Mouse (Mus musculus) embryo, embryonic 11.5 days (tissue): Measurements from ENCODE around the gene Ift22.

Source experiments
- DNase-seq: peaks from one replicate; pipeline ENCODE4 v3.0.0-alpha.2; 2012; ENCODE audit warnings: low read depth, low spot score

The Ift22 gene

DNA sequence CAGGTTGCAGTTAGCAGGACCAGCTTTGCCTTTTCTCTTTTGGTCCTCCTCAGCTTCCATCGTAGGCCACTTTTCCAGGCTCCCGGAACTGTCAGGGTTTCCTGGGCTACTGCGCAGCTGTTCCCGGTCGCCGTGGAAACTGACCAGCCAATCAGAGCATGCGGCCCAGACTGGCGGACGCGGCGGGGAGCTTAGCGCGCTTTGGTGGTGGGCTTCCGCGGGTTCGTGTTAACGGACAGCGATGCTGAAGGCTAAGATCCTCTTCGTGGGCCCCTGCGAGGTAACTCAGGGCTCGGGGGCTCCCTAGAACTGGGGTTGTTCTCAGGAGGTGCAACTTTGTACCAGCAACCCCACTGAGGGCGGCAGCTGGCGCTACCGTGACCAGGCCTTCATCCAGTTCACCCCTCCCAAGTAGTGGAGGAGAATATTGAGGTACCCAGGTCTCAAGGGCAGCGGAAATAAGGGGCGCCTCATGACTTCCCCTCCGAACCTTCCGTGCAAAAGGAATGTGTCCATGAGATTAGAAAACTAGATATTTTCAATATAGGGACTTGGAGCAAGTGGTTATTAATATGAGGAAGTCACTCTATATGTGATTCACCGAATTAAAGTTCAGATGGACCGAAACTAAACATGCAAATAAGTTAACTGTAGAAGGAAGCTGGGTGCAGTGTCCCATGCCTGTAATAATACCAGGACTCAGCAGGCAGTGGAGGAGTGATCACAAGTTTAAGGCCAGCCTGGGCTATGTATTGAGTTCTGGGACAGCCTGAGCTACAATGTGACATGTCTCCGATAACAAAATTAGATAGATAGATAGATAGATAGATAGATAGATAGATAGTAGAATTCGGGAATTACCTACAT lies at the start of gene Ift22:
Ift22 (plus strand) TSS at position 160 of the 867 bp plus-strand sequence.
- DNase-seq: peak; percentile 86

DNA sequence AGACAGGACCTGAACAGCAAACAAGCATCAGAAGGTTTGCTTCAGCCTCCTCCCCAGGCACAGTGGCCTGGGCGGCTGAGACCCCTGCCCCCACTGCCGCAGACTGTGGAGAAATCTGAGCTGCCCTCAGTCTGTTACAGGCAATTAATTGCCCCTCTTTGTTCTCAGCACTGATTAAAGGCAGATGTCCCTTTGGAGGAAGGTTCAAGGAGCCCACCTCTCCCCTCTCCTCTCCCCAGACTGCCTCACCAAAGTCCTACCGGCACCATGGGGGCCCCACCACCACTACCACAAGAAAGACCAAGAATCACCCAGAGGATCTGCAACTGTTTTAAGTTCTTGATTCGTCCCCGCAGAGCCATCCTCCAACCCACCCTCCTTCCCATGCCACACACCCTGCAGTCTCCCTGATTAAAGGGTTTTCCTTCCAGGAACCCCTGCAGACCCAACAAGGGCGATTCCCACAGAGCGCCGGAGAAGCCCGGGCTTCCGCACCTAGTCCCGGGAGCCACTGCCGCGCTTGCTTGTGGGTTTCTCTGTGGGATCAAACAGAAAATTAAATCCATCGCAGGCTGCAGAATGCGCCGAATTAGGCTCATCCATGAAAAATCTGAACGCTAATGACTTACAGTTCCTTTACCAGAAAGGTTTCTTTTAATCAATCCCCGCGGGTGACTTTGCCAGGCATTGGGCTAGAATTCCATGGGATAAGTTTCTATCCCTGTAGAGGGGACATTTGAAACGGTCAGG lies 46.6 kb upstream of the Ift22 start:
- no peak for DNase-seq

DNA sequence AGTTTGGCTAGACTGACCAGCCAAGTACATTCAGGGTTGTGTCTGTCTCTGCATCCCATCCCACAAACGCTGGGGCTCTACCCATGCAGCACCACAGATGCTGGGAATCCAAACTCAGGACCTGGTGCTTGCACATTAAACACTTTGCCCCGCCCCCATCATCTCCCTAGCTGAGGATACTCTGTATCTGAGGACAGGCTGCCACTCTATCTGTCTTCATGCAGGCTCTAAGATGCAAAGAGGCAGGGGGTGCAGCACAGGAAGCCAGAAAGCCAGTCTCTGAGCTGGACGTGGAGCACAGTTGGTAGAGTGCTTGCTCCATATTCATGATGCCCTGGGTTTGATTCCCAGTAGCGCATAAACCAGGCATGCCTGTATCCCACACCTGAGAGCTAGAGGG lies 45.1 kb upstream of the Ift22 start:
- no peak for DNase-seq

DNA sequence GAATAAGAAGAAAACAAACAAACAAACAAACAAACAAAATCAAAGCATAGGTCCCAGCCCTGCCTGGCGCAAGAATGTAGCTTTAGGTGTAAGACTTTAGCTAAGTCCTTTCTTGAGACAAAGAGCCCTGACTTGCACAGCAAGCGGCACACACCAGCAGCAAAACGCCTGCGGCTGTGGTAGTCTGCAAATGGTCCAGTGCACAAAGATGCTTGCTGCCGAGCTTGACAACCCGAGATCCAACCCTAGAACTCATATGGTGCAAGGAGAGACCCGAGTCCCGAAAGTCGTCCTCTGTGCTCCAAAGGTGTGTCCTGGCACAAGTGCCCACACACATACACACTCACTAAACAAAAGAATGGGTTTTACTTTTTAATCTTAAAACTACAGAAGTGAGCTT lies 44.7 kb upstream of the Ift22 start:
- no peak for DNase-seq

DNA sequence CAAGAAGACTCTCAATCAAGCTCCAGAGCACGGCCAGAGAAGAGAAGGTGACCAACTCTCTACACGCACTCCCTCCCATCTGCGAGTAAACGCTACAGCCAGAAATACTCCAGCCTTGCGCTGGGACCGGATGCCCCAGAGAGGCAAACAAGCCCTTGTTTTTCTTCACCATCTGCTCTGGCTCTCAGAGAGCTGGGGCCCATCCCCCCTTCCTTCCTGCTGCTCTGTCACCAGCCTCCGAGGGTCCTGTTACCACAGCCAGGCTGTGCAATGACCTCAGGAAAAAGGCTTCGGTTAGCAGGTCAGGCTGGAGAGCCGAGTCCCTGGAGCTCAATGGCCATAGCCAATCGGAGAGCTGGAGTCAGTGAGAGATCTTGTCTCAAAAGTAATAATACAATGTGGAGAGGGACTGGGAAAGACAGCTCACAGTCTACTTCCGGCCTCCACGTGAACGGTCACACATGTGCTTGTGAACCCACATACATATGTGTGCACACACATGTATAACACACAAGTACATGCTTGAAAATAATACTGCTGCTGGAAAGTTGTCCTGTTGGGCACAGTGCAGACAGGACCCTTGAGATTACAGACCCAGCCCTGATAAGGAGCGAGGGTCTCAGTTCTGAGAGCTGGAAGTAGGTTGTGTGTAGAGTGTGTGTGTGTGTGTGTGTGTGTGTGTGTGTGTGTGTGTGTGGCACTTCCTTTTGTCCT lies 43.8 kb upstream of the Ift22 start:
- peak; percentile 74 for DNase-seq

DNA sequence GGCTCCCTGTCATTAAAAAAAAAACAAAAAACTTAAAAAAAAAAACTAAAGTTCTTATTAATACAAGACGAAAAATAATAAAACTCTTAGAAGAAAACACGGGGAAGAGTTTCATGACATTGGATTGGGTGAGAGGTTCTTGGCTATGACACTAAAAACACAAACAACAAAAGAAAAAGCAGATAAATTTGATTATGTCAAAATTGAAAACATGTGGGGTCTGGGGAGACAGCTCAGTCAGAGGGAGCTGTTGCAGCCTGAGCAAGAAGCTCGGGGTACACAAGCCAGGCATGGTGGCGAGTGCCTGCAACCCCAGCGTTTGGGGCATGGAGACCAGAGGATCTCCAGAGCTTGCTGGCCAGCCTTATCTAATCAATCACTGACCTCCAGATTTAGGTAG lies 40.2 kb upstream of the Ift22 start:
- no peak for DNase-seq

DNA sequence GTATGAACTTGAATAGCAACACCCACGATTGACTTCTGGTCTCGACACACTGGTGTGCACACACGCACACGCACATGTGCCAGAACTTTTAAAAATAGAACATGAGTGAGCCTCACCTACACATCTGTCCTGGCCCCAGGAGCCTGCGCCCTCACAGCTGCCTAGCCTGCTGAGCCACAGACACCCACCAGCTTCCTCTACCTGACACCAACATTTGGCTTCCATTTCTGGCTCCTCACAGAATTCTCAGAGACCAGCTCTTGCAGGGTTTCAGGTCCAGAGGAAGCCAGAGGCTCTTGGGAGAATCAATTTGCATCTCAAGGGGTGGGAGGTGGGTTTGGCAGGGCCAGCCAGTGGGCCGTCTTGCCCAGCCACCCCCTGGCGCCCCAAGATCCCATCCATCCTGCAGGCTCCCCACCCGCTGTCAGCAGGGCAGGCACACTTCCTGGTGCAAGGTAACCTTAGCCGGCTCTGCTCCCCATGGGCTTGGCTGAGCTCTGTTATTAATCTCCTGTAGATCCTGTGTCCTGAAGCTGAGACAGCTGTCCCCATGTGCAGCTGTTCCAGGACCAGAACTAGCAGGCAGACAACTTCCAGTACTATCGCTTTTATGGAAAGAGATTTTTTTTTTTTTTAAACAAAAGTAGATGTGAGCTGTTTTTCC lies 38.4 kb upstream of the Ift22 start:
- DNase-seq: no peak

DNA sequence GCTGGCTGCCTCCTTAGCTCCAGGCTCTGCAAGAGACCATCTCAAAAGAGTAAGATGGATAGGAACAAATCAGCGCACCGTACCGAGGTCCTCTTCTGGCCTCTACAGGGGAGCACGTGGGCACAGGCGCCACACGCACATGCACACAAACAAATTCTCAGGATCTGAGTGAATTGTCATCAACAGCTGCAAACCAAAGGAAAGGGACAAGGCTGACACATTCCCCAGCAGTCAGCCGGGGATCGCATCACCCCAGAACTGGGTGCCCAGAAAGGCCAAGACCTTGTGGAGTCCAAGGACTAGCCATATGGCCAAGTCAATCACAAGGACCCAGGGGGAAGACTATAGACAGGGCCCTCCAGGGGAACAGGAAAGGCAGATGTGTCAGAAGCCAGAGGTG lies 35.5 kb upstream of the Ift22 start:
- no peak for DNase-seq

DNA sequence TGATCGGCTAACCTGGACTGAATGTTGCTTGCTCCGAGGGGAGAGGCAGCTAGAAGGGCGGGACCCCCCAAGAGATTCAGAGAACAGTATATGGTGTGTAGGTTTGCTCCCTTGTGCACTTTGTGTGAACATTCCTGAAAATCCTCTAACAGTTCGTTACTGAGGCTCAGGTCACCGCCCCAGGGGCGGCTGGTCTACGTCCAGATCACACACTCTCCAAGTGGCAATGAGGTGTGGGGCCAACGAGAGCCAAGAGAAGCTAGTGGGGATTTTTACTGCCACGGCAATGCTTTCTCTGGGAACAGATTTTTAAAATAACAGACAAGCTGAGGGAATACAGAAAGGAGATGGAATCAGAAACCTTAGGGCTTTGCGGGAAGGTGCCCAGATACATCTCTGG lies 33.7 kb upstream of the Ift22 start:
- DNase-seq: no peak

DNA sequence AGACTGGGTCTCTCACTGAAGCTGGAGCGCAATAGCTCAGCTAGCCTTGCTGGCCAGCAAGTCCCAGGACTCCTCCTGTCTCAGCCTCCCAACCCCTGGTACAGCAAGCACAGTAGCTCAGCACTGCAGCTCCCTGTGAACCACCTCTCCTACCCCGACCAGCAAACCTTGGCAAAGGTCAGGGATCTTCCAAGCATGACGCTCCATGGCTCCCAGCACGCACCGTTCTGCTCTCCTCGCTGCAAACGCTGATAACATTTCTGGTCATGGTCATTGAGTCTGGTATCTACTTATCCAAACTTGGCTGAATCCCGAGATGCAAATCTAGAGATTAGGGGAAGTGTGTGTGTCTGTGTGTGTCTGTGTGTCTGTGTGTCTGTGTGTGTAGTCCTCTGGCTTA lies 27.8 kb upstream of the Ift22 start:
- no peak for DNase-seq

DNA sequence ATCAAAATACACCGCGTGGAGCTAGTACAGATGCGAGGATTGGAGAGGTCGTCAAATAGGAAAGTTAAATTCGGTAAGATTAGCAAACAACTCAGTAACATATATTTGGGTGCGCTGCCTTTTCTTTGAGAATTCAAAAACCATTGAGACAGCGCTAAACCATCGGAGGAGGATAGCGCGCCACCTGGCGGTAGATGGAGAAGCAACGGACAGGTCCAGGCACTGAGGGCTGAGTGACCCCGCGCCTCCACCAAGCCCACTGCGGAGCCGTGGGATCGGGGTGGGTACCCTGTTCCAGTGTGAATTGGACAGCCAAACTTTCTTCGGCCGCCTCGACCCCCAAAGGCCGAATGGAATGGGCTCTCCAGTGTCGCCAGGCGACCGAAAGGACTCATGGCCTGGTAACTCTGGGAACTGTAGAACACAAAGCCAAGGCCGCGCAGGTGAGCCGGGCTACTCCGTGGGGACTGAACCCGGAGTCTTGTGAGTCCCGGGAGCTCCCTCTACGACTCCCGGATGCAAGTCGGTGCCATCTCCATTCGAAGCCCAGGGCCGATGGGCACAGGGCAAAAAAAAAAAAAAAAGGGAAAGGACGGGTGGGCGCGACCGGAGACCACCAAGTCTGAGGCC lies 26.5 kb upstream of the Ift22 start:
- peak; percentile 87 for DNase-seq

DNA sequence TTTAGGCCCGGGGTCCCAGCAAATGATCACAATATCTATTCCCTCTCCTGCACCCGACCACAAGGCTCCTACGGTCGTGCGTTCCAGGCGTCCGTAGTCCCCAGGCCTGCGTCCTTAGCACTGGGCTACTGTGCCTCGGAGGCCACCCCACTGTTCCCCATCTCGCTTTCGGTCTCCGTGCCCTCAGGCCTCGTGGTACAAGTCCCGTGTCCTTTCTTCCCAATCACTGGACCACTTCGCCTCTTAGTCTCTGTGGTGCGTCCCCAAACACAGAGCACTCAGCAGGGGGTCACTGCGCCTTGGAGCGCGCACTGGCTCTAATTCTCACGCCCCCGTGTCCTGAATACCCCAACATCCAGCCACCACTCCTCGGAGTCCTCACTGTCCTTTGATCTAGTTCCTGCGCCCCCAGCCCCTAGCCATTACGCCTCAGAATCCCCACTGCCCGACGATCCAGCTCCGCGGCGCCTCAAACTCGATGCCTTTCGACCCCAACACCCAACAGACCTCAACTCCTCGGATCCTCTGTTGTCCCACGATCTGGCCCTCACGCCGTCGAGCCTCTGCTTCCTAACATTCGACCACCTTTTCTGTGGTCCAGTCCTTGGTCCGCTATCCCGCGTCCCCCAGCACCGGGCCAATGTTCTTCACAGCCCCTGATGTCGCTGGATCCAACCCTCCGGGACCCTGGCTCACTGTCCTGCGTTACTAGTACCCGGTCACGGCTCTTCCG lies 25.7 kb upstream of the Ift22 start:
- no peak for DNase-seq

DNA sequence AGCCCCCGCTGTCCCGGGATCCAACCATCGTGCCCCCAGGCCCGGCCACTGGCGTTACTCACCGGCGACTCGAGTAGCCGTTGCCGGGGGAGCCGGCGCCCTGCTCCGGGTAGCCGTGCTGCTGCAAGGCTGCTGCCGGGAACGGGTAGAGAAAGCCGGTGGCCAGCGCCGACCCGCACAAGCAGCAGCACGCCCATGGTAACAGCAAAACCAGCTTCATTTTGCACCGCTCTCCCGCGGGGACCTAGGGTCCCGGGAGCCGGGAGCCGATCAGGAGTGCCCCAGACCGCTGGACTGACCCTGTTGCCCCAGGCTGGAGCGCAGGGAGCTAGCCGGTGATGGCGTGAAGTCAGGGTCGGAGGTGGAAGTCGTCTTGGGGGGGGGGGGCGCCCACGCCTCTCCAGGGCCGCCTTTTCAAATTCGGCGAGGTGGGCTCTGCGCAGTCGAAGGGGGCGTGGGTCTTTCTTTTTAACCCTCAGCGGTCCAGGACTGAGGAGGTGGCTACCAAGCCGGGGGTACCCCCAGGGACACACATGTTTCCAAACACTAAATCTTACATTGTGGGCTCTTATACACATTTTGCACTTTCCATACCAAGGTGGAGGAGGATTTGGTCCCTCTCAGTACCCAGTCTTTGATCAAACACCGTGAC lies 25.0 kb upstream of the Ift22 start, which contains the start of gene Col26a1:
Col26a1 (minus strand) TSS at position 422 of the 652 bp plus-strand sequence.
- DNase-seq: no peak

DNA sequence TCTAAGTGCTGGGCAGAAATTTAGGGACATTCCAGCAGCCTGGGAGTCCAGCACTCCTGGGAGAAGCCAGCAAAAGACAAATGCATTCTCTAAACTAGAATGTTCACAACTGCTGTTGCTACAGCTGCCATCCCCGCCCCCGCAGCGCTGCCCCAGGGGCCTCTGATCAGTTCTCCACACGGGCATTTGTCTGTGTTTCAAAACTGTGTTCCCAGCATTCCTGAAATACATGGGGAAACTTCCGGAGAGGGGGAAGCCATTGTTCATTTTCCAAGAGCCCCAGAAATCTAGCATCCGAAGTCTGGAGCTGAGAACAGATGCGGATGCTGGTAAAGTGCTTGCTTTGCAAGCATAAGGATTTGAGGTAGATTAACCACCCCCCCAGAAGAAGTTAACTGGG lies 21.0 kb upstream of the Ift22 start:
- no peak for DNase-seq

DNA sequence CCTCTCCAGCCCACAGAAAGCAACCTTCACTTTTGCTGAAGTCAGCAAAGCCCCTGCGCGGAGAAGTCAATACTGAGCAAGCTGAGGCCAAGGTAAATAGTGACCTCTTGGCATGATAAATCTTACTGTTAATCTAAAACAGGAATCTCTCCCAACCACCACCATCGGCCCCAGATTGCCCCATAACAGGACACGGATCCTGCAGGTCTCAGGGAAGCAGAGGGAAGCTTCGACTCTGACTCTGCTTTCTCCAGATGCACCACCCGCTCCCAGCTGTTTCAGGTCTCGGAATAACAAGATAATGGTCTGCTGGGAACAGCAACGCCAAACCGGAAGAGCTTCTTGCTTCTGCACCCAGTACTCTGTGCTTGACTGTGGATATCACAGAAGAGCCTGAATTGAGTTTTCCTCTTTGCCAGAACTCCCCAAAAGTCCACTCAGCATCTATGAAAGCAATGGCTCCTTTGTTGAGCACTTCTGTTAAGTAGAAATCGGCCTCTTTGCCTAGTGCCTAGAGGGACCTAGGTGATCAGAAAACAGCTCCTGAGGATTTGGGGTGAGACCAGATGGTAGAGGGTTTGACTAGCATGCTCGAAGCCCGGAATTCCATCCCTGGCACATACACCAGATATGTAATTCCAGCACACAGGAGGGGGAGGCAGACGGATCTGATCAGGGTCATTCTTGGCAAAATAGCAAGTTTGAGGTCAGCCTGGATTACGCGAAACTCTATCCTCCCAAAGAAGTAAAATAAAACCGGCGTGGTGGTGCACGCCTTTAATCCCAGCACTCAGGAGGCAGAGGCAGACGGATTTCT lies 19.2 kb upstream of the Ift22 start:
- DNase-seq: no peak

DNA sequence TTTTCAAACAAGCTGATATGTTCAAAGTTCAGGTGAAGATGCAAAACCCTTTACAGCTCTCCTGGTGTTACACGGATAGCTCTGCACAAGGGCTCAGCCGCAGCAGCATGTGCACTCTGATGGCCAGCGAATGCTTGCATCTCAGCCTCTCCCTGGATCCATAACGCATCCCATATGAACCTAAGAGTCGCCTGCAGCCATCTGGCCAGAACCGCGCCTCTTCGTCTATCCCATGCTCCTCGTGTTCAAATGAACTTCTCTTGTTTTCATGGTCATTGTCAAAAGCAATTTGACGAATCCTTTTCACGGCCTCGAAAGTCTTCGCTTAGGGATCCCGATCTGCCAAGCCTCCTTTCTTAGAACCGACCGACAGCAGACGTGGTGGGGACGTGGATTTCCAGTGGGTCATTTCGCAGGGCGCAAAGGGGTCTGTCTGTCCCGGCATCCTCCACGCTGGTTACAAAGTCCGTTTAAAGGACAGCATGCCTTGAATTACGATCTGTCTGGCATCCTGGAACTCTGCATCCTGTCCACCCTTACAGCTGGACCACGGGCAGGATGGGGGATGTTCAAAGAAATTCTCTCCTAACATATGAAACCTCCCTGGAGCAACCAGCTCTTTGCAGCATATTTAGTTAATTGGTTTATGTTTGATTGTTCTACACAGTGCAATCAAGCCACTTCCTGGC lies 13.0 kb upstream of the Ift22 start:
- DNase-seq: no peak

DNA sequence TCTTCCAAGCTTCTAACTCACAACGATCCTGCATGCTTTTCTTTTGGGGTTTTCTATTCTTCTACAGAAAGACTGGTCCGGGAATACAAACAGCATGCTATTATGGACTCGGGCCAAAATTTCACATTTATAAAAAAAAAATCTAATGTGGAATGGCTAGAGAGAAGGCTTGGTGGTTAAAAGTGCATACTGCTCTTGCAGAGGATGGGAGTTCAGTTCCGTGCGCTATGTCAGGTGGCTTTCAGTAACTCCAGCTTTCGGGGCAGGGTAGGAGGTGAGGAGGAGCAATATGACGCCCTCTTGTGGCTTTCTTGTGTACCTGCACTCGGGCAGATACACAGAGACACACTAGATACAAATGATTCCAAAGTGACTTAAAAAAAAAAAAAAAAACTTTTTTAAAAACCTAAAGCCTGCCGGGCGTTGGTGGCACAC lies 12.4 kb upstream of the Ift22 start:
- no peak for DNase-seq

DNA sequence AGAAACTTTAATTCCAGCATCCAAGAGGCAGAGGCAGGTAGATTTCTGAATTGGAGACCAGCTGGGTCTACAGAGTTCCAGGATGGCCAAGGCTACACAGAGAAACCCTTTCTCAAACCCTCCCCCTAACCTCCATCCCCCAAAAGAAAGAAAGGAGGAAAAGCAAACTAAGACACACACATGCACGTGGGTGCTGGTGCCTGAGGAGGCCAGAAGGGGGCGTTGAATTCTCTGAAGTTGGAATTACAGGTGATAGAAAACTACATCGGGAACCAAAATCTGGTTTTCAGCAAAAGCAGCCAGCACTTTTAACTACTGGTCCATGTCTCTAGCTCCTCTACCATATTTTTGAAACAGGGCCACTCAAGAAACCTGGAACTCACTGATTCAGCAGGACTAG lies 3.3 kb upstream of the Ift22 start:
- no peak for DNase-seq

DNA sequence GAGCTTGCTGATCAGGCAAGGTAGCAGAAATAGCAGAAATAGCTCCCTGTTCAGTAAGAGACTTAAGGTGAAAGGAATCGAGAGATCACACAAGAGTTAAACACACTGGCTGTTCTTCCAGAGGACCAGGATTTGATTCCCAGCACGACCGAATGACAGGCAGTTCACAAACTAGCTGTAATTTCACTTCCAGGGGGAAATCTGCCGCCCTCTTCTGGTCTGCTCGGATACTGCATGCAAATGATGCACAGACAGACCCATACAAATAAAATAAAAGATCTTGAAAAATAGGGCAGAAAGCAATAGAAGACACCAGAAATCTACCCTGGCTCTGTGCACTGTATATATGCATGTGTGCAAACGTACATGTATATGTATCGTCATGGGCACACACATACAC lies 2.3 kb upstream of the Ift22 start:
- DNase-seq: no peak
